Mouse (Mus musculus): ENCODE data around the gene Fam50b.

DNA sequence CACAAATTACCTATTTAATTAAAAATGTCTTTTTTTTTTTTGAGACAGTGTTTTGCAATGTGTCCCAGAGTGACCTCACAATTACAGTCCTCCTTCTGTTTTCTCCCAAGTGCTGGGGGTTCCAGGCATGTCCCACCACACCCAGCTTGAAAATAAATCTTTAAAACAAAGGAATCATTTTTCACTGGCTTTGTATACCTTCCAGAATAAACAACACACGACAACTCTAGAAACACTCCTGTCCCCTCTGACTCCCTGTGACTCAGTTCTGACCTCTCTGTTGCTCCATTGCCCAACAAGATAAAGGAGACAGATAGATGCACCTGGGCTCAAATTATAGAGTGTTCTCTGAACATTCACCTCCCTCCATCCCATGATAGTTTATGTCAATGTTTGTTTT lies 21.8 kb upstream of the Fam50b start:
- TF ChIP-seq POLR2A (IDR thresholded peaks at IDR 0.05; ENCODE audit: control insufficient read depth in 1 of 2, insufficient read depth in 1 of 2, low read depth in 1 of 2, low read length in 2 of 2, poor library complexity in 1 of 2), result no peak
- TF ChIP-seq KAT2A (conservative IDR thresholded peaks at IDR 0.05; ENCODE audit: low read depth, low read length), result no peak
- no peak for TF ChIP-seq CTCF (IDR thresholded peaks at IDR 0.05 in 2 of 3, conservative IDR thresholded peaks at IDR 0.05 in 1 of 3; ENCODE audit: control insufficient read depth in 1 of 3, insufficient read depth in 1 of 3, low read depth in 2 of 3, low read length in 3 of 3, poor library complexity in 1 of 3, severe bottlenecking in 1 of 3)
- no peak for TF ChIP-seq E2F4 (IDR thresholded peaks at IDR 0.05; ENCODE audit: borderline replicate concordance, low read depth, low read length)
- TF ChIP-seq CHD1 (IDR thresholded peaks at IDR 0.05; ENCODE audit: low read depth, low read length), result no peak
- TF ChIP-seq NRF1 (IDR thresholded peaks at IDR 0.05; ENCODE audit: insufficient read depth, low read depth, low read length, poor library complexity, severe bottlenecking), result no peak
- TF ChIP-seq SIN3A (IDR thresholded peaks at IDR 0.05; ENCODE audit: low read length), result no peak
- no peak for TF ChIP-seq MAX (IDR thresholded peaks at IDR 0.05; ENCODE audit: low read length)
- no peak for TF ChIP-seq MXI1 (IDR thresholded peaks at IDR 0.05; ENCODE audit: low read depth, low read length)
- no peak for TF ChIP-seq EP300 (IDR thresholded peaks at IDR 0.05; ENCODE audit: low read depth in 1 of 2, low read length in 2 of 2)
- TF ChIP-seq ZKSCAN1 (IDR thresholded peaks at IDR 0.05; ENCODE audit: low read depth, low read length), result no peak
- no peak for TF ChIP-seq USF2 (IDR thresholded peaks at IDR 0.05; ENCODE audit: borderline replicate concordance in 1 of 2, insufficient read depth in 1 of 2, low read depth in 1 of 2, low read length in 2 of 2)

Data from MEL (cell line).